Mouse (Mus musculus) right cerebral cortex, postnatal 14 days (tissue): ENCODE data around the gene Ccdc117.
"Not testable (repeated sequence)": the region's sequence is repeated elsewhere in the genome, so short reads cannot be mapped to it uniquely, and the experiment has no call there.

Experiments
- DNase-seq: peaks from one replicate; pipeline ENCODE4 v3.0.0; 2022

The Ccdc117 gene

GRCm38 (mm10) chr11:5530172-5530571 lies 11.8 kb downstream of the Ccdc117 start:
- DNase-seq = no peak

- DNase-seq = no peak
These were observed 13.1 kb downstream of the Ccdc117 start for GRCm38 (mm10) chr11:5528841-5529240.

GRCm38 (mm10) chr11:5527865-5528523 lies 14.0 kb downstream of the Ccdc117 start:
- no peak for DNase-seq

DNA sequence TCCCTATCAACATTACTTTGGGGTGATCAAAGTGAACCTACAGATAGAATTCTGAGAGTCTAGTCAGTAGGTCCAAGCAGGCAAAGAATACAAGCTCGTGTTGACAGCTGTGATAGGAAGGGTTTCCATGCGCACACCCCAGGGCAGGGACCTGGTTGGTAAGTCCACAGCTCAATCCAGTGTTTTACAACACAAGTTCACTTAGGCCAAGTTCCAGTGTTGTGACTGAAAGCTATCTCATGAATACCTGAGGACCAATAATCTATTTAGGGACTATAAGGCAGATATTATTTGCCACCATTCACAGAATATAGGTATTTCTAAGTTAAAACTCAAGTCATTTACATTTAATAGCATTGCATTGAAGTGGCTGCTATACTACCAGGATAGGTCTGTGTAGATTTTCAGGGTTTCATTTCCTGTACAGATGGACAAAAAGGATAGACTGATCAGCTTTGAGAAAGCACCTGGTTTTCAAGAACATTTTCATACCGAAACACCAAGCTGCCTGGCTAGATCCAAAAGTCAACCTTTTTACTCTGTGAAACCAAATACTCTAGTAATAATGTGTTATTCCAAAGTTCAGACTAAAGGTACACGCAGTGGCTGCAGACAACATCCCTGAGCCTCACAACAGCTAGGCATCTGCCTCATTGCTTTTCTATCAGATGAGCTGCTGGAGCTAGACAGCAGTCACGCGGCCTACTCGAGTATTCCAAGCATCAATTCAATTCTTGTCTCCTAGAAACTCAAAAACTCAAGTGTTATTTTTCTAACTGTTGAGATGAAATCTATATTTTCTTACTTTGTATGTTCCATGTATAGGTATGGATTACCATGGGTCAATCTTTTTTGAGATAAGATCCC lies 15.2 kb downstream of the Ccdc117 start:
- DNase-seq = no peak

DNA sequence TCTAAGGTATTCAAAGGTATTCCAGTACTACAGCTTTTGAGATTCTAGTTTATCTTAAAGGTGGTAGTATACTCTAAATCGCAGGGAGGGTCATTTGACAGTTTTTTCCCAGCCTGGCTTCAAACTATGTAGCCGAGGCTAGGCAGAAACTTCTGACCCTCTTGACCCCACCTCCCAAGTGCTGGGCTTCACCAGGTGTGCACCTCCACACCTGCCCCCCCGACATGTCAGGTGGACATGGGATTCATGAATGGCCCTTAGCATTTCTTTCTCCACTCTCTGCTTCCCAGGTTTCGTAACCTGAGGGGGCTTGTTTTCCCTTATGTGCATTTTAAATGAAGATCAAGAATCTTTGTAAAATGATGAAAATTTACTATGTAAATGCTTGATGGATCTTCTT lies 16.6 kb downstream of the Ccdc117 start:
- no peak for DNase-seq

DNA sequence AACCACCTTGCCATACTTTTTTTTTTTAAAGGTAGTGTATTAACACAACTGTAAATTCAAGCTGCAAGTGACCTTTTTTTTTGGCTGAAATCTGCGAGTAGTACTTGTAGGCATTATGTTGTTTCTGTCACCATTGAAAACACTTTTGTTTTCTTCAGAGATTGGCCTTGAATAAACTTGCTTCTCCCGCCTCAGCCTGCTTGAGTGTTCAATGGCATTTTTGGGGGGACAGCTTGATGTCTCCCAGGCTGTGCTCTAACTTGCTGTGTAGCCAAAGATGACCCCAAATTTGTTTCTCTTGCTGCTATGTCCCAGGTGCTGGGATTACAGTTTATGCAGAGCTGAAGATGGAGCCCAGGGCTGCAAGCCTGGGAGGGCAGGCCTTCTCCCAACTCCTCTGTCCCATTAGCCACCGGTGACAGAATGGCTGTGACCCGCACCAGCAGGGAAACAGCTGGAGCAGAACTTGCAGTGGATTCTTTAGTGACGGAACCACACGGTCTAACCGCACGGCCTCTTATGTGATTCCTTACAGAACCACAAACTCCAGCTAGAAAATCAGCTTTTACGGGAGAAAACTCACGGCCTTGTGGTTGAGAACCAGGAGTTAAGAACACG lies 19.1 kb downstream of the Ccdc117 start:
- no peak for DNase-seq

- DNase-seq = peak; percentile 64
These were observed 20.3 kb downstream of the Ccdc117 start for GRCm38 (mm10) chr11:5521516-5522291.

GRCm38 (mm10) chr11:5521266-5521515 lies 20.8 kb downstream of the Ccdc117 start:
- DNase-seq = no peak

DNA sequence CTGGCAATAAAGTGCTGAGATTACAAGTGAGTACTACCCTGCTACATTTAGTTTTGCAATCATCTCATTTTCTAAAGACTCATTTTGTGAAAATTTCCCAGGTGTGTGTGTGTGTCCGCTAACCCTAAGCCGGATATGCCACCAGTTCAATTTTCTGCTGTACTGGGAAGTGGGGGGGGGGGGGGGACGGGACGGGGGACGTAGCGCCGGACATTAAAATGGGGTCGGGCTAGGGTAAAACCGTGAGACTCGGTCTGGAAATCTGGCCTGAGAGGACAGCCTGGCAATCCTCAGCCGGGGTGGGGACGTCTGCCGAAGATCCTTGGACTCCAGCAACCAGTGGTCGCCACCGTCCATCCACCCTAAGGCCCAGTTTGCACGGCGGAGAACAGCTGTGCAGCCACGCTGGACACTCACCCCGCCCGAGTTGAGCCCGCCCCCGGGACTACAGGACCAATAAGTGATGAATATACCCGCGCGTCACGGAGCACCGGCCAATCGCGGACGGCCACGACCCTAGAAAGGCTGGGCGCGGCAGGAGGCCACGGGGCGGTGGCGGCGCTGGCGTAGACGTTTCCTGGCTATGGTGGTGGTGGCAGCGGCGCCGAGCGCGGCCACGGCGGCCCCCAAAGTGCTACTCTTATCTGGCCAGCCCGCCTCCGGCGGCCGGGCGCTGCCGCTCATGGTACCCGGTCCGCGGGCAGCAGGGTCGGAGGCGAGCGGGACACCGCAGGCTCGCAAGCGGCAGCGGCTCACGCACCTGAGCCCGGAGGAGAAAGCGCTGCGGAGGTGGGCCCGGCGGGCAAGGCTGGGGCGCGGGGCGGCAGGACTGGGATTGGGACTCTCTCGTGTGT lies 21.3 kb downstream of the Ccdc117 start, which contains the start of gene Xbp1:
TSS of gene Xbp1 (plus strand) at position 248 of the 854 bp plus-strand sequence.
- peak; percentile 97 for DNase-seq

- DNase-seq = no peak
These were observed 22.3 kb downstream of the Ccdc117 start for GRCm38 (mm10) chr11:5519681-5520080.

DNA sequence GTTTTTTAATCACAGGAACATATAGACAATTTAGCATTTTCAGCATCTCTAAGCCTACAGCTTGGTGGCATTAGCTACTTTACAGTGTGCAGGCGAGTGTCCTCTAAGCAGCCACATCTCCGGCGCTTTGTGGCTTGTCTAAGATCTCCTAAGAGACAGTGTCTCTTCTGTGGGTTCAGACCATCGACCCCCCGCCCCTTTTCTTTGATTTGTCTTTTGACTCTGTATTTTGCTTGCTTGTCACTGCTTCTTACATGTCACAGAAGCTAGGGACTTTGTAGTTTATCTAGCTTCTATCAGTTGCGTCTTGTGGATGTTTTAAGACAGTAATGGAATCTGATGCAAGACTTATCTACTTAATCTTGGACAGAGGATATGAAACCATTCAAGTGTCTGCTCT lies 24.6 kb downstream of the Ccdc117 start:
- no peak for DNase-seq

DNA sequence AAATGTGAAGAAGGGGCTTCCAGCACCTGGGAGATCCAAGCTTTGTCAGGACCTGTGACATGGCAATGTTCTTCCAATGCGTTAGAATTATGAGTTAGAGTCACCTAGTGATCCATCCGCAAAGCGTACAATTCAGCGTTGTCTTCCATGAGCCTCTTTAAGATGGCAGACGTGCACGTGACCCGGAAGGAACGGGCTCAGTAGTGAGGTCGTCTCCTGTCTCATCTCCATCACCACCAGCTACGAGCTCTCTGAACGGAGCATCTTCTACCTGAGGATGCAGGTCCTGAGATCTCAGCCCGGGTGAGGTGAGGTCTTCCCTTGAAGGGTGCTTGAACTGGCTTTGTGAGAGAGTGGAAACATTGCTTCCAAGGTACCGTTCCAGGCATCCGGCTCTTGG lies 25.4 kb downstream of the Ccdc117 start:
- DNase-seq = no peak

GRCm38 (mm10) chr11:5516151-5516550 lies 25.8 kb downstream of the Ccdc117 start:
- DNase-seq = no peak

DNA sequence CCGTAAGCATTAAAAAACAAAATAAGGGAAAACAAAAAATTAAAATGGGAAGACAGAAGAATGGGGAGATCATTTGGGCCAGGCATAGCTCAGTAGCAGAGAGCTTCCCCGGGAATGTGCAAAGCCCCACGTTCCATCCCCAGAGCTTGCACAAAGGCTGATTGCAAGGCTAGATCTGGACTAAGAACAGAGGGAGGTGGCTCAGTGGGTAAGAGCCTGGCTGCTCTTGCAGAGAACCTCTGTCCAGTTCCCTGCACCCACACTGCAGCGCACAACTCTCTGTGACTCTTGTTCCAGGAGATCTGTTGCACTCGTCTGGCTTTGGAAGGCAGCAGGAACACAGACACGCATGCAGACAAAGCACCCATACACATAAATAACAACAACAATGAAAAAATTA lies 26.3 kb downstream of the Ccdc117 start:
- no peak for DNase-seq

- DNase-seq = no peak
These were observed 26.8 kb downstream of the Ccdc117 start for GRCm38 (mm10) chr11:5515196-5515595.

GRCm38 (mm10) chr11:5514091-5514490 lies 27.9 kb downstream of the Ccdc117 start:
- DNase-seq = no peak

DNA sequence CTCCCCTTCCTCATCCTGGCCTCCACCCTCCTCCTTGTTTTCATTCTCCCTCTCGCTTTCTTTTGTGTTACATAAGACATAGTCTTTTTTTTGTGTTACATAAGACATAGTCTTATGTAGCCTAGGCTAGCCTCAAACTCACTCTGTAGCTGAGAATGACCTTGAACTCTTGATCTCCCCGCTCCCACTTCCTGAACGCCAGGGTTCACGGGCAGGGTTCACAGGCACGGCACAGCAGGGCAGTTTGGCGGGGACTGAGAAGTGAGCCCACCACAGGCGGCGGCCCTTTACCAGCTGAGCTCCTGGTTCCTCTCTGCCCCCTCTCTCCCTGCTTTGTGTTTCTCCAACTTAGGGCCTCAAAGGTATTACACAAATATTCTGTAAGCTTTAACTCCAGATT lies 29.0 kb downstream of the Ccdc117 start:
- no peak for DNase-seq

GRCm38 (mm10) chr11:5512099-5512725 lies 29.8 kb downstream of the Ccdc117 start:
- DNase-seq = no peak

DNA sequence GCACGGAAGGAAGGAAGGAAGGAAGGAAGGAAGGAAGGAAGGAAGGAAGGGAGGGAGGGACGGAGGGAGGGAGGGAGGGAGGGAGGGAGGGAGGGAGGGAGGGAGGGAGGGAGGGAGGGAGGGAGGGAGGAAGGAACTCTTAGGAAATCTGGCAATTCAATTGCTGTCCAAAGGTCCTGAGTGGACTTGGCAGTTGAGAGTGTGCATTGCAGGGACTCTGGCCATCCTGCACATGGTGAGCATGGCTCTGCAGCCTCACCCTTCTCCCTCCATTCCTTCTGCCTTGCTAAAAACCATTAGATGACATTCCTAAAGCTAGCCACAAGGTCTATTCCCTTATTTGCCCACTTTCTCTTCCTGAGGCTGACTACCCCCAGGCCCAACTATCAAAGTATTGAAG lies 31.3 kb downstream of the Ccdc117 start:
- DNase-seq = not testable (repeated sequence)

DNA sequence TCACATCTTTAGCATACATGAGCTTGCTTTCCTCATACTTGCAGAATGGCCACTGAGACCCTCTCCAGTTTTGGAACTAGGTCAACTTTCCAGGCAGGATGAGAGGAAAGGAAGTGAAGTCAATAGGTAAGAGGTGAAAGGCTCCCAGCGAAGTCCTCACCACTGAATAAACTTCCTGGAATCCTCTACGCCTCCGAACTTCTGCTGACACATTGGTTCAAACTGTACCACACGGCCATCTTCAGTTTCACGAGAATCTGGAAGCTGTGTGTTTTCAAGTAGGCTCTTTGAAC lies 31.9 kb downstream of the Ccdc117 start:
- DNase-seq = no peak

- no peak for DNase-seq
These were observed 32.5 kb downstream of the Ccdc117 start for GRCm38 (mm10) chr11:5509215-5510098.
